Mouse (Mus musculus): ENCODE results near the gene Pacs2. TPM values are rescaled to one million over a fixed set of nuclear protein-coding genes. Genes with fewer than 3 reads are reported as not detected.

The Pacs2 gene
- polyA plus RNA-seq, 1 experiment from 2014 or later = 19.0 TPM

- H3K9me3 ChIP-seq = no peaks in the 10 kb centered on the region
- peaks cover 4% of the 10 kb centered on the region; the same call in 1 of the 2 replicates for H3K4me1 ChIP-seq
- H3K27ac ChIP-seq = no peak overlapping the region
- no peak overlapping the region for H3K4me2 ChIP-seq (replicated peaks)
- ATAC-seq (ENCODE audit: insufficient number of reproducible peaks, insufficient read depth, low FRiP score, low TSS enrichment) = no peak
- H3K36me3 ChIP-seq = peaks cover 62% of the 10 kb centered on the region
- H3K27me3 ChIP-seq = no peaks in the 10 kb centered on the region
- 83% methylated on average over 4 of the region's 4 CpGs for WGBS
- H3K4me3 ChIP-seq = no peak overlapping the region
- H3K9ac ChIP-seq = no peak overlapping the region
These were observed 99.8 kb downstream of the Pacs2 start for GRCm38 (mm10) chr12:113114141-113114540.

GRCm38 (mm10) chr12:113114856-113115538 lies 100.7 kb downstream of the Pacs2 start:
- H3K27me3 ChIP-seq = no peaks in the 10 kb centered on the region
- H3K4me3 ChIP-seq = no peak overlapping the region
- H3K36me3 ChIP-seq = peaks cover 66% of the 10 kb centered on the region
- no peak overlapping the region for H3K9ac ChIP-seq
- no peak overlapping the region for H3K4me2 ChIP-seq (replicated peaks)
- WGBS = 82% methylated on average over 16 of the region's 16 CpGs
- H3K9me3 ChIP-seq = no peaks in the 10 kb centered on the region
- ATAC-seq (ENCODE audit: insufficient number of reproducible peaks, insufficient read depth, low FRiP score, low TSS enrichment) = no peak
- no peak overlapping the region for H3K27ac ChIP-seq
- H3K4me1 ChIP-seq = no peaks in the 10 kb centered on the region

- 88% methylated on average over 20 of the region's 20 CpGs for WGBS
- H3K4me1 ChIP-seq = no peaks in the 10 kb centered on the region
- H3K4me2 ChIP-seq (replicated peaks) = no peak overlapping the region
These were observed 105.5 kb downstream of the Pacs2 start for GRCm38 (mm10) chr12:113119516-113120410.

More at GRCm38 (mm10) chr12:113119516-113120410, 105.5 kb downstream of the Pacs2 start:
- H3K9ac ChIP-seq = no peak overlapping the region
- H3K9me3 ChIP-seq = no peaks in the 10 kb centered on the region
- no peak overlapping the region for H3K4me3 ChIP-seq
- no peak overlapping the region for H3K27ac ChIP-seq
- H3K27me3 ChIP-seq = no peaks in the 10 kb centered on the region
- 0 out of 2 replicates have a peak, but pooled peaks have one; percentile 29 for ATAC-seq (ENCODE audit: insufficient number of reproducible peaks, insufficient read depth, low FRiP score, low TSS enrichment)
- H3K36me3 ChIP-seq = peaks cover 86% of the 10 kb centered on the region

Small RNA genes lying within 50 kb of the gene (microRNA-seq; reads per million reads assigned to microRNA genes)
- gene Gm44471 = not detected

Other genes starting within 250 kb of the Pacs2 start
- gene Ahnak2, start 211.9 kb upstream of the Pacs2 start, polyA plus RNA-seq (2016; fragmentation: Nextera tagmentation; extraction: Ambion mirVana) = 0.71 and 0.83 TPM in 2 replicates
- gene Clba1, start 205.6 kb upstream of the Pacs2 start, polyA plus RNA-seq (2016; fragmentation: Nextera tagmentation; extraction: Ambion mirVana) = 9.2 and 9.6 TPM in 2 replicates
- gene Cdca4, start 185.1 kb upstream of the Pacs2 start, polyA plus RNA-seq (2016; fragmentation: Nextera tagmentation; extraction: Ambion mirVana) = 144 and 147 TPM in 2 replicates
- gene Gpr132, start 146.3 kb upstream of the Pacs2 start, polyA plus RNA-seq (2016; fragmentation: Nextera tagmentation; extraction: Ambion mirVana) = 0.23 TPM in 1 of 2 replicates, not detected in the other
- 7.9 and 8.8 TPM in 2 replicates for gene Jag2, start 84.7 kb upstream of the Pacs2 start, polyA plus RNA-seq (2016; fragmentation: Nextera tagmentation; extraction: Ambion mirVana)
- gene Nudt14, start 72.4 kb upstream of the Pacs2 start, polyA plus RNA-seq (2016; fragmentation: Nextera tagmentation; extraction: Ambion mirVana) = 83.0 and 87.2 TPM in 2 replicates
- 25.6 and 27.4 TPM in 2 replicates for gene Btbd6, start 38.0 kb upstream of the Pacs2 start, polyA plus RNA-seq (2016; fragmentation: Nextera tagmentation; extraction: Ambion mirVana)
- 81.9 and 83.0 TPM in 2 replicates for gene Brf1, start 13.8 kb upstream of the Pacs2 start, polyA plus RNA-seq (2016; fragmentation: Nextera tagmentation; extraction: Ambion mirVana)
- gene Tex22, start 60.0 kb downstream of the Pacs2 start, polyA plus RNA-seq (2016; fragmentation: Nextera tagmentation; extraction: Ambion mirVana) = 0.13 TPM in 1 of 2 replicates, not detected in the other
- gene Mta1, start 83.8 kb downstream of the Pacs2 start, polyA plus RNA-seq (2016; fragmentation: Nextera tagmentation; extraction: Ambion mirVana) = 18.5 and 20.4 TPM in 2 replicates
- gene Crip2, start 125.7 kb downstream of the Pacs2 start, polyA plus RNA-seq (2016; fragmentation: Nextera tagmentation; extraction: Ambion mirVana) = 78.8 and 88.4 TPM in 2 replicates
- gene Crip1, start 131.8 kb downstream of the Pacs2 start, polyA plus RNA-seq (2016; fragmentation: Nextera tagmentation; extraction: Ambion mirVana) = 102 and 107 TPM in 2 replicates
- gene Tedc1, start 141.9 kb downstream of the Pacs2 start, polyA plus RNA-seq (2016; fragmentation: Nextera tagmentation; extraction: Ambion mirVana) = 47.2 and 49.7 TPM in 2 replicates
- gene Tmem121, start 171.4 kb downstream of the Pacs2 start, polyA plus RNA-seq (2016; fragmentation: Nextera tagmentation; extraction: Ambion mirVana) = 17.4 and 20.4 TPM in 2 replicates